Mouse (Mus musculus) cerebellum, adult 9-10 months (tissue): ENCODE data around the gene Bysl.

ENCODE experiments used
- DNase-seq: peaks from one replicate; pipeline ENCODE4 v3.0.0; 2022

Bysl gene

DNA sequence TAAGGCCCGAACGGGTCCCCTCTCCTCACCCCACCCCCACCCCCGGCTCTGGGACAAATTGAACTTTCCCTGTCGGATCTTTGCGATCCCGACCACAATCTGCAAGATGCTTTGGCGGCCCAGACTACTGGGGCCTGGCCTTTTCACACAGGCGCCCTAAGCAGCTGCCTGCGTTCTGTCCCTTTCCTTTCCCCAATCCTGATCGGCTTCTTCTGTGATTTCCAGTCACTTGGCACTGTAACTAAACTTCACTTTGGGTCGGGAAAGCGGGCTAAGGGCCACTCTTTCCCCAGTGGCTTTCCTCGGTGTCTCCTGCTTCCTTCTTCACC lies 17.5 kb downstream of the Bysl start:
- DNase-seq, result peak; percentile 36

DNA sequence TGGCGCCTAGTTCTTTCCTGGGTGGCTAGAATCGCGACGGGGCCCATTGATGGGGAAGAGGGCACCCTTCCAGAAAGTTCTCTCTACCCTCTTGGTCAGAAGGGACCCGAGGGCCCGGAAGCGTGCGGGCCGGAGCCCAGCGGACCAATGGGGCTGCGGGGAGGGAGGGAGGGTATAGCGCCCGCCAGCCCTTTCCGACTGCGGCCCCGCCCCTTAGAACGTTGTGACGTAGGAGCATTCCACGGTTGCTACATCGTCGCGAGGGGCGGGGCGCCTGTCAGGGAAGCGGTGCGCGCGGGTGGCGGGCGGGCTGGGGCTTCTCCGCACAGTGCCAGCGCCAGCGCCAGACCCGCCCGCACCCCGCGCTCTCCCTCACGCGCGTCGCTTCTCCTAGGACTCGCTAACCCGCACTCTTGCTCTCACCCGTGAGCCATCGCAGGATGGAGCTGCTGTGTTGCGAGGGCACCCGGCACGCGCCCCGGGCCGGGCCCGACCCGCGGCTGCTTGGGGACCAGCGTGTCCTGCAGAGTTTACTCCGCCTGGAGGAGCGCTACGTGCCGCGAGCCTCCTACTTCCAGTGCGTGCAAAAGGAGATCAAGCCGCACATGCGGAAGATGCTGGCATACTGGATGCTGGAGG lies 18.0 kb downstream of the Bysl start:
- DNase-seq, result peak; percentile 88

GRCm38 (mm10) chr17:47591073-47591472 lies 20.2 kb downstream of the Bysl start:
- DNase-seq, result no peak

- no peak for DNase-seq
Measured at GRCm38 (mm10) chr17:47588517-47588916, 22.8 kb downstream of the Bysl start.

DNA sequence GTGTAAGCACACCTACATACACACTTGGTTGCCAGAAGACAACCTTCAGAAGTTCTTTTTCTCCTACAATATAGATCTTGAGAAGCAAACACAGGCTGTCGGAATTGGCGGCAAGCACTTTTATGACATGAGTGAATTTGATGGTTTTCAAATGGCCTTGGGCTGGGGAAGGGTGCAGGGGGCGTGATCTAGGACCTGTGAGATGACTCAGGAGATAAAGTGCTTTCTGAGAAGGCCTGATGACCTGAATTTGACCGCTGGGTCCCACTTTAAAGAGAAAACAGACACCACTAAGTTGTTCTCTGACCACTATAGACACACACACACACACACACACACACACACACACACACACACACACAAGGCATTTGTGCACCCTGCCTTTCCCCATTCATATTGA lies 30.3 kb downstream of the Bysl start:
- no peak for DNase-seq

- no peak for DNase-seq
Measured at GRCm38 (mm10) chr17:47578655-47579054, 32.6 kb downstream of the Bysl start.

DNA sequence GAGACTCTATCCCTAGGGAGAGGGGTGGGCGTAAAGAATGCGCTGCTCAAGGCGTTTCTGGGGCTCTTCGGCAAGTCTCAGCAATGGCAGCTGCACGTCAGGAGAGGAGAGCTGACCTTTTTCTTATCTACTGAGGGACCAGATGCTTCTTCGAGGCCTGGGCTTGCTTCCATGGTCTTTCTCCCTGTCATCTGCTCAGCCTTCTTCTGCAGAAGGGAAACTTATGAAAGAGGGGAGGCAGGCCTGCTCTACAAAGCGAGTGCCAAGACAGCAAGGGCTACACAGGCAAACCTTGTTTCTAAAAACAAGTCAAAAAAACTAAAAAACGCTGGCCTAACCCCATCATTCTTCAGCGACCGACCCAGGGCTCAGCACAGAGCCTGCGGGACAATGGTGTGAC lies 36.5 kb downstream of the Bysl start:
- no peak for DNase-seq

DNA sequence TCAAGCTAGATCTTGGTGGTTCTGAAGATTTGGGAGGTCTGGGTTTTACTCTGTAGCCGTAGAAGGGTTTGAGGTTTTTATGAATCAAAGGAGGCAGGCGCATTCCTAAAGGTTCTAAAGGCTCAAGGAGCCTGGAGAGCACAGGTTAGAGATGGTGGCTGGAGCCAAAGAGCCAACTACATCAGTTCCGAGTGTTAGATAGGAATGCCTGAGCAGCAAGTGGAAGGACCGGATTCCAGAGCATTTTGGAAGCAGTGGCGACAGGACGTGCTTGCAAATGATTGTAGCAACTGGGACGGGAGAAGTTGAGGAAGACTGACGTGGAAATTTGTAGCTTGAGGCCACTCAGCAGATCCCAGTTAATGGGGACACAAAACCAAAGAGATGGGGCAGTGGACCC lies 37.3 kb downstream of the Bysl start:
- DNase-seq, result no peak

GRCm38 (mm10) chr17:47572436-47572835 lies 38.9 kb downstream of the Bysl start:
- no peak for DNase-seq

DNA sequence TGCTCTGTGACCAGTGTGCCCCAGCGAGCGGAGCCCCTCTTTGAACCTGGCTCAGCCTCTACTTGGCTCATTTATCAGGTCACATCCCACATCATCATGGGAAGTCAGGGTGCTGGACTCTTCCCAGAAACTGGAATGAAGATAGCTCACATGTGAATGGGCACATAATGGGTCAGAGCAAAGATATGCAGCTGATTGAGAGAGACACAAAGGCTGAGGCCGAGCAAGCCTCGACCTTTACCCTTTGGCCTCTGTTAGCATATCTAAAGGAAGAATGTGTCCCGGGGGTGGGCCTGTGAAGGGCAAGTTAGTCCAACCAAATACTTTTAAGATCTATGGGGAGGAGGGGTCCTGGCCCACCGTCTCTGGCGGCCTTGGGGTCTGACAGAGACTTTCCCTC lies 39.7 kb downstream of the Bysl start:
- DNase-seq, result no peak

- DNase-seq, result no peak
Measured at GRCm38 (mm10) chr17:47568951-47569527, 42.3 kb downstream of the Bysl start.

- no peak for DNase-seq
Measured at GRCm38 (mm10) chr17:47568389-47568788, 42.9 kb downstream of the Bysl start.

GRCm38 (mm10) chr17:47567271-47567670 lies 44.0 kb downstream of the Bysl start:
- no peak for DNase-seq

DNA sequence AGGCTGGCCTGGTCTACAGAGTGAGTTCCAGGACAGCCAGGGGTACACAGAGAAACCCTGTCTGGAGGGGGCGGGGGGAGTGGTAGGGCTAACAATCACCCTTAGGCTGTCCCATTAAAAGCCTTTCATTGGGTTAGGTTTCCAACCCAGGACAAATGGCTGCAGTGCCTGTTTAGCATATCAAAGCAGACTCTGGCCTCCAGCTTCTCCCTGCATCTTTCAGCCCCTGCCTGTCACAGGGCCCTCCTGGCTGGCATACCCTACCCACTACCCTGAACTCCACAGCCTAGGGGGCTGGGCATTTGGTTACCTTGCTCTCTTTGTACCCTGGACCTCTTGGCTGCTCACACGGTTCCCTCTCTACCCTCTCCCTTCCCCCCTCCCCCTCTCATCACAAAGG lies 45.2 kb downstream of the Bysl start:
- no peak for DNase-seq

- DNase-seq, result no peak
Measured at GRCm38 (mm10) chr17:47564612-47565011, 46.7 kb downstream of the Bysl start.

GRCm38 (mm10) chr17:47562875-47563274 lies 48.4 kb downstream of the Bysl start:
- no peak for DNase-seq

DNA sequence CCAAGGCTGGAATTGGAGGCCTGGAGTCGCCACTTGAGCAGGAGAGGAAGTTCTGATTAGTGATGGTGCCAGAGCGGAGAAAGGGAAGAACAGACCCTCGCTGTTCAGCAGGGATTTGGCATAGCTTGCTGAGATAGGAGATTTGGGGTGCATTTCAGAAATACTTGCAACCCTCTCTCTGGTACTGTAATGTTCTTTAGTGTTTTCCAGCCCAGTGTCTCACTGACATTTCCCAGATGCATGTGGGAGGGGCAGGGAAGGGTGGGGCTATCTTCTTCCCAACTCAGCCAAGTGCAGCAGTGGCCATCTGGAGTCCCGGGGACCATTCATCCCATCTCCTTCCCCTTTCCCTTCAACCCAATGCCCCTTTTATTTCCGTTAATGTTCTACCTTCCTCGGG lies 51.6 kb downstream of the Bysl start:
- DNase-seq, result no peak

DNA sequence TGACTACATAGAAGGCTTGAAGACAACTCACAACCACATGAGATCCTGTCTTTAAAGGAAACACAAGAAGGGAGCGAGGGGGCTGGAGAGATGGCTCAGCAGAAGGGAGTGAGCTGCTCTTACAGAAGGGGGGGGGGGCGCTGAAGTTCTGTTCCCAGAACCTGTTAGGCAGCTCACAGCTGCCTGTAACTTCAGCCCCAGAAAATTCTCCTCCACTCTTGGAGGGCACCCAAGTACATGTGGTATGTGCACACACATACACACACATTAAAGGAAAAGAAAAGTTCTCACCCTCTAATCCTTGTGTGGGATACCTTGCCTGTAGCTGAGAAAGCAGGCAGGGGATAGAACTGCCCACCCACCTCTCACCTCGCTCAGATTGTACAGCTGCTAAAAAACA lies 54.1 kb downstream of the Bysl start:
- no peak for DNase-seq

GRCm38 (mm10) chr17:47554621-47555020 lies 56.7 kb downstream of the Bysl start:
- no peak for DNase-seq

- DNase-seq, result no peak
Measured at GRCm38 (mm10) chr17:47552994-47553393, 58.3 kb downstream of the Bysl start.

DNA sequence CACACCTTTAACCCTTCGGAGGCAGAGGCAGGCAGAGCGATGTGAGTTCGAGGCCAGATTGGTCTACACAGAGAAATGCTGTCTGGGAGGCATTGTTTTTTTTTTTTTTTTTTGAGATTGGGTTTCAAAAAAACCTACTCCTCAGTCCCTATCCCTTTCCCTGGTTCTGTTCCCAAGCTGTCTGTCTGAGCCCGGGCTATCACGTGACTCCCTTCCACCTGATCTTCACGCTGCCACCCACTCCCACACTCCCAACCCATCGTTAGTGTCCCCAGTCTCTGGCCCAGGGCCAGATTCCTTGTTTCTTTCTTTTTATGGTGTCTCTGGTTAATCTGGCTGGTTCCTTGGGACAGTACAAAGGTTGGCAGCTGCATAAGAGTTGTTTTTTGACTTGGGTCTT lies 60.2 kb downstream of the Bysl start:
- DNase-seq, result no peak
